Mouse (Mus musculus) spleen, adult 2 months (tissue): ENCODE results near the gene Anxa10. TPM values are rescaled to one million over a fixed set of nuclear protein-coding genes. Genes with fewer than 3 reads are reported as not detected.

ENCODE experiments used
- DNase-seq, 2 experiments: peaks; one replicate each; pipeline versions ENCODE4 v3.0.0 to v3.0.0-alpha.2; 2012 to 2021; ENCODE audit warnings: low spot score in 2 of 2, low read depth in 1 of 2
- H3K27ac ChIP-seq: fragments of 200-500 bp; 2 replicates; pipeline ENCODE4 v1.5.1; 2012; ENCODE audit warnings: low read length, inconsistent platforms; ENCODE audit not compliant: insufficient read depth
- H3K27me3 ChIP-seq: fragments of 200-500 bp; 2 replicates; pipeline ENCODE4 v1.6.1; 2012; ENCODE audit warnings: mild to moderate bottlenecking, moderate library complexity, low read length, inconsistent platforms; ENCODE audit not compliant: control insufficient read depth, insufficient read depth
- H3K36me3 ChIP-seq: fragments of 200-500 bp; 2 replicates; pipeline ENCODE4 v1.6.1; 2012; ENCODE audit warnings: mild to moderate bottlenecking, low read length, inconsistent platforms; ENCODE audit not compliant: control insufficient read depth, insufficient read depth
- H3K4me1 ChIP-seq: fragments of 200-500 bp; 2 replicates; pipeline ENCODE4 v1.6.1; 2011; ENCODE audit warnings: inconsistent platforms; ENCODE audit not compliant: control insufficient read depth, insufficient read depth, insufficient read length
- H3K4me3 ChIP-seq: fragments of 200-500 bp; 2 replicates; pipeline ENCODE4 v1.5.1; 2011; ENCODE audit warnings: mild to moderate bottlenecking, inconsistent platforms; ENCODE audit not compliant: insufficient read depth, insufficient read length; ENCODE audit errors: extremely low read depth
- CTCF ChIP-seq: fragments of 200-500 bp; IDR thresholded peaks from 2 replicates; pipeline ENCODE4 v1.5.1; 2011; ENCODE audit warnings: mild to moderate bottlenecking, inconsistent platforms; ENCODE audit not compliant: insufficient read depth, insufficient read length, insufficient replicate concordance; ENCODE audit errors: extremely low read depth
- POLR2A ChIP-seq: fragments of 200-500 bp; IDR thresholded peaks from 2 replicates; pipeline ENCODE4 v1.6.1; 2011; ENCODE audit warnings: low read depth, low read length, inconsistent platforms
- WGBS: fragments of 180-500 bp; shearing (Covaris S2); methylation state at CpG from one replicate; pipeline ENCODE4 v1.1.7; 2018; 5-methylcytosine and 5-hydroxymethylcytosine counted together
- polyA plus RNA-seq: library from polyadenylated mRNA; depleted of rRNA; stranded (reverse); fragments of >200 nt; gene quantifications from 2 replicates; pipeline ENCODE4 v1.2.3, GENCODE M21; 2012; rRNA removed

The Anxa10 gene
- polyA plus RNA-seq, 1 experiment = not detected

DNA sequence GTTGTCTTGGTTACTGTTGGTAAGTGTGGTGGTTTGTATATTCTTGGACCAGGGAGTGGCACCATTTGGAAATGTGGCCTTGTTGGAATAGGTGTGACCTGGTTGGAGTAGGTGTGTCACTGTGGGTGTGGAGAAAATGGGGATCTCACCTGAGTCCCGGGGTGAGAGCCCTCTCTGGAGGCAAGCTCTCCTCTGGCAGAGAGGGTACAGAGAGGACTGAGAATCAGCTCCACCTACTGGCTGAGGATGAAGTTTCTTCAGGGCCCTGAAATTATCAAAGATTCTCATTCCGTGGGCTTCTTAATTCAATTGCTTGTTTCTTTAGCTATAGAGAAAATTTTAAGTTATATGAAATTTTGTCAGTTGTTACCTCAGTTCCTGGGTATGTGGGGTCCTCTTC lies 76.1 kb downstream of the Anxa10 start:
- TF ChIP-seq POLR2A (no peak), CTCF (no peak)
- no peaks in the 10 kb centered on the region for H3K27me3 ChIP-seq
- no peak overlapping the region for H3K27ac ChIP-seq
- no peaks in the 10 kb centered on the region for H3K4me1 ChIP-seq
- no peak overlapping the region for H3K4me3 ChIP-seq
- no peak for DNase-seq
- WGBS = 26% methylated on average over 2 of the region's 2 CpGs
- H3K36me3 ChIP-seq = no peaks in the 10 kb centered on the region

DNA sequence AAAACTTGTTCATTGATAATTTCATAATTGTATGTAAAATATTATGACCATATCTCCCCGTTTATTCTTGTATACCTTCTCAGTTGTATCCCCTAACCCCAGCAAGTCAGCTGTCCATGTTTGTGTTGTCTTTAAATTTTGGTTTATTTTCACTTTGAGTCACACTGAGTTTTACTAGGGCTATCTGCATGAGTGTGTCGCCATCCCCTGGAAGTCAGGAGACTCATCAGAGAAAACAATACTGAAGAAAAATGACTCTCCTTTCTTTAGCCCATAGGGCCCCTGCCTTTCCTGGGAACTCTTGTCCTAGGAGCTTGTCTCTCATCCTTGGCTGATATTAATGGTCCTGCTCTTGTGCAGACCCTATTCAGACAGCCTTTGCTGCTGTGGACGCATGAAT lies 88.6 kb downstream of the Anxa10 start:
- WGBS = 85% methylated on average over 3 of the region's 3 CpGs
- no peaks in the 10 kb centered on the region for H3K4me1 ChIP-seq
- no peak for DNase-seq
- H3K27me3 ChIP-seq = no peaks in the 10 kb centered on the region
- H3K4me3 ChIP-seq = no peak overlapping the region
- no peaks in the 10 kb centered on the region for H3K36me3 ChIP-seq
- H3K27ac ChIP-seq = no peak overlapping the region
- TF ChIP-seq POLR2A (no peak), CTCF (no peak)

- H3K4me3 ChIP-seq = no peak overlapping the region
- TF ChIP-seq CTCF (no peak), POLR2A (no peak)
- no peaks in the 10 kb centered on the region for H3K27me3 ChIP-seq
- H3K27ac ChIP-seq = no peak overlapping the region
- peaks cover 4% of the 10 kb centered on the region; the same call in 1 of the 2 replicates for H3K36me3 ChIP-seq
- H3K4me1 ChIP-seq = no peaks in the 10 kb centered on the region
- no peak for DNase-seq
- WGBS = 83% methylated on average over 4 of the region's 4 CpGs
Observed at GRCm38 (mm10) chr8:62014582-62014981, 108.4 kb downstream of the Anxa10 start.

DNA sequence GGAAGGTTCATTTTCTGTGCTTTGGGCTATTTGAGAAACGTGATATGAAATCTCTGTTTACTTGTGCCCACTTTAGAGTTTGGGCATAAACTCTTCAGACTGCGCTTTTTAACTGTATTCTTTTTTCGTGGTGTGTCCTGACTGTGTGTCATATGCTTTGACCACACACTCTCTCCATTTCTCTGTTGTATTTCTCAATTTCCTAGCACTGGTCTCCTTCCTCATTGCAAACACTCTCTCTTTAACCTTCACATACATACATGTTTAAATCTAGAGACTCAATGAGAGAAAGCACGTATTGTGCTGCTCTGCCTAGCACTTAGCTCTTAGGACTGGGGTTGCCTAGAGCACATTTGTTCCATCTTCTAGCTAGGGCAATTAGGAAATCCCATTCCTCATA lies 108.8 kb downstream of the Anxa10 start:
- Histone ChIP-seq H3K27ac (no peak overlapping the region), H3K4me1 (no peaks in the 10 kb centered on the region), H3K27me3 (no peaks in the 10 kb centered on the region), H3K4me3 (no peak overlapping the region), H3K36me3 (peaks cover 4% of the 10 kb centered on the region; the same call in 1 of the 2 replicates)
- DNase-seq = no peak
- TF ChIP-seq CTCF (no peak), POLR2A (no peak)
- 87% methylated on average over 4 of the region's 4 CpGs for WGBS

Other genes starting within 250 kb of the Anxa10 start
- gene Palld, start 220.5 kb downstream of the Anxa10 start, polyA plus RNA-seq = 13.4 and 19.1 TPM in 2 replicates
- 0.53 and 0.83 TPM in 2 replicates for gene Ddx60, start 195.1 kb downstream of the Anxa10 start, polyA plus RNA-seq